Mouse (Mus musculus) liver, adult 2 months (tissue): Measurements from ENCODE around the gene Nudt7.

Experiments used
- CTCF ChIP-seq: fragments of 200-500 bp; IDR thresholded peaks from 2 replicates; pipeline ENCODE4 v1.5.1; 2011; ENCODE audit warnings: low read depth, low read length, control low read depth
- POLR2A ChIP-seq: fragments of 200-500 bp; IDR thresholded peaks from 2 replicates; pipeline ENCODE4 v1.6.1; 2011; ENCODE audit warnings: low read length, control low read depth; ENCODE audit not compliant: insufficient read depth; ENCODE audit errors: extremely low read depth

DNA sequence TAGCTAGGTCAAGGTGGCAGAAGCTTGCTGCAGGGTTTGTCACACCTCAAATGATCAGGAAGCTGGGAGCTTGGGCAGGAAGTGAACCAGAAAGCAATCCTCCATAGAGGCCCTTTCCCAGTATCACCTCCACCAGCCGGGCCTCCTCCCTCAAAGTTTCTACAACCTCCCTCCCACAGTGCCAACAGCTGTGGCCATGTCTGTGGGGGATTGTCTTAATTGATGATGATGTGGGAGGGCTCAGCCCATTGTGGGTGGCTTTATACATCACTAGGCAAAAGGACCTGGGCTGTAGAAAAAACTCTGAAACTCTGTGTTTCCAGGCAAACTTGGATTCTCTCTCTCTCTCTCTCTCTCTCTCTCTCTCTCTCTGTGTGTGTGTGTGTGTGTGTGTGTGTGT is 18.3 kb upstream of the Nudt7 start:
- TF ChIP-seq CTCF (no peak), POLR2A (no peak)
